ENCODE assay signal across 13 mouse cellular contexts in genomic region chr17:72844949-72845490, GRCm38 (mm10).
"Had no signal": no experiment of that assay in that cellular context is flagged by ENCODE, and none has a peak within 500 bp of the region (broad histone marks: within the 10 kb centered on the region; RNA-seq: fewer than 3 reads in every experiment).

No protein-coding gene starts in this region.

- H3K27ac ChIP-seq: kidney, postnatal 0 days; limb, embryonic 15.5 days; midbrain, embryonic 13.5 days; neural tube, embryonic 15.5 days; stomach, postnatal 0 days had no signal

- H3K4me2 ChIP-seq: limb, embryonic 15.5 days; midbrain, embryonic 13.5 days; neural tube, embryonic 15.5 days had no signal

- H3K9me3 ChIP-seq: limb, embryonic 15.5 days; midbrain, embryonic 13.5 days; neural tube, embryonic 15.5 days had no signal

- H3K4me3 ChIP-seq: limb, embryonic 15.5 days; midbrain, embryonic 13.5 days; myocyte; neural tube, embryonic 15.5 days had no signal

- H3K9ac ChIP-seq: limb, embryonic 15.5 days; midbrain, embryonic 13.5 days; neural tube, embryonic 15.5 days had no signal

- H3K27me3 ChIP-seq: limb, embryonic 15.5 days; midbrain, embryonic 13.5 days; neural tube, embryonic 15.5 days had no signal

- DNase-seq: layer of hippocampus, adult 9-11 months; layer of hippocampus, postnatal 36 days; lung, adult 18-20 months; right cerebral cortex, adult 18-20 months; right cerebral cortex, postnatal 25 days; thymus, postnatal 4 days had no signal

- ATAC-seq: intestine, embryonic 16.5 days; midbrain, embryonic 13.5 days had no signal

- H3K4me1 ChIP-seq: limb, embryonic 15.5 days; midbrain, embryonic 13.5 days had no signal
